Mouse (Mus musculus): ENCODE measurements around the gene Prkrip1.
A peak's percentile ranks its signal among the peaks of the same experiment; 100 is the strongest.
"Not testable (repeated sequence)": the region's sequence is repeated elsewhere in the genome, so short reads cannot be mapped to it uniquely, and the experiment has no call there.

Gene Prkrip1

GRCm38 (mm10) chr5:136211341-136212102, 12.8 kb upstream of the Prkrip1 start:
- not testable (repeated sequence) for DNase-seq (ENCODE audit: low spot score in 2 of 2)

DNA sequence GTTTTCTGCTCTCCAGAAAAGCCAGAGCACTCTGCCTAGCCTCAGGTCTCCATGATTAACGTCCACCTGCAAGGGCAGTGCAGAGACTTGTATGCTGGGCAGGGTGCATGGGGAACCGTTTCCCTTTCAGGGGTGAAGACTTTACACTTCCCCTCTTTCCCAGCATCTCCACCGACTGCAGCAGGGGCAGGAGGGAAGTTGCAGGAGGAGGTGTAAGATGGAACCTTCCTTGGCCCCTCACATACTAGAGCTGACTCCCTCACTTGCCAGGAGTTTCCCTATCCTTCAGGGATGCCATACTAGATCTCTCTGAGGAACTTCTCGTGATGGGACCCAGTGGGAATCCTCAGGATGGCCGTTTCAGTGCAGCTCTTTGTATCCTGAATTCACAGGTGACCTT, 11.8 kb upstream of the Prkrip1 start:
- no peak for DNase-seq (ENCODE audit: low spot score in 2 of 2)

- DNase-seq (ENCODE audit: low spot score in 2 of 2): peak; percentile 64 to 69
Measured at GRCm38 (mm10) chr5:136201832-136202231, 3.1 kb upstream of the Prkrip1 start.

GRCm38 (mm10) chr5:136199526-136199925, 763 bp upstream of the Prkrip1 start:
- DNase-seq (ENCODE audit: low spot score in 2 of 2): peak in 1 of 2 experiments; percentile 12

GRCm38 (mm10) chr5:136191870-136192269, 6.9 kb downstream of the Prkrip1 start:
- DNase-seq (ENCODE audit: low spot score in 2 of 2): no peak

- DNase-seq (ENCODE audit: low spot score in 2 of 2): peak in 1 of 2 experiments; percentile 42
Measured at GRCm38 (mm10) chr5:136186723-136187122, 12.0 kb downstream of the Prkrip1 start.

DNA sequence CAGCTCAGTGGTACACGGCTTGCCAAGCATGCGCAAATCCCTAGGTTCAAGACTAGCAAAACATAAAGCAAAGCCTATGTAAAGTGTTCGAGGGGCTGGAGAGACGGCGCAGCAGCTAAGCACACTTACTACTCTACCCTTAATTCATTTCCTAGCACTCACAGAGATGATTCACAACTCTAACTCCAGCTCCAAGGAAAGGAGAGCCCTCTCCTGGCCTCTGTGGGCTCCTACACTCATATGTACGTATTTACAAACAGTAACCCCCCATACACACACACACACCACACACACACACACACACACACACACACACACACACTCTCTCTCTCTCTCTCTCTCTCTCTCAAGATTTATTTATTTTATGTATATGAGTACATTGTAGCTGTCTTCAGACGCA, 15.0 kb downstream of the Prkrip1 start:
- no peak for DNase-seq (ENCODE audit: low spot score in 2 of 2)

DNA sequence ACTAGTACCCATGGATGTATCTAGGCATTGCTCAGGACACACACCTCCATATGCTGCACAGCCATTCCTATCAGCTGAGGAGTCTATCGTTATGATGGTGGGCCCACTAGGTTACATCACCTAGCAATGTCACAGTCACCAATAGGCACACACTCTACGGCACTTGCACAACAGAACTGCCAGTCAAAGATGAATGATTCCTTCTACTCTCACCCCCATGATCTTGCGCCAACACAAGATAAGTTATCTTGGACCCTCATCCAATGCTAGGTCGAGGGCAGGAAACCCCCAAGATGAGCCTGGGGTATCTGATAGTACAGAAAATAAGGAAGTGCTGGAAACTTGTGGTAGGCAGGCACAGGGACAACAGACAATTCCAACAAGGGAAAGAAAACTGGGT, 15.9 kb downstream of the Prkrip1 start:
- no peak for DNase-seq (ENCODE audit: low spot score in 2 of 2)

DNA sequence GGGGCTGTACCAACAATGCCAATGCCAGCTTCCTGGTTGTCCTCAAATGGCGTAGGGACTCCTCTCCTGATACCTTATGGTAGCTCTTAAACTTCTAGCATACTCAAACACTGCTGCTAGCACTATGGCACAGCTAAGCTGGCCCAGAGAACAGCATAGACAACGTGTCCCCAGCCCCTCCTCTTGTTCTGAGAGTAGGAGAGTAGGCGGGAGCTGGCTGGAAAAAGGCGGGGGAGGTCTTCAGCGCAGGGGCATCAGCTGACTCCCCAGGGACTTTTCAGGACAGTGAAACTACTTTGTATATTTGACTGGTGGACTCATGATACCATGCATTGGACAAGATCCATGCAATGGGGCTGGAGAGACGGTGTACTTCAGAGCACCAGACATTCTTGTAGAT, 16.7 kb downstream of the Prkrip1 start:
- DNase-seq (ENCODE audit: low spot score in 2 of 2): no peak

DNA sequence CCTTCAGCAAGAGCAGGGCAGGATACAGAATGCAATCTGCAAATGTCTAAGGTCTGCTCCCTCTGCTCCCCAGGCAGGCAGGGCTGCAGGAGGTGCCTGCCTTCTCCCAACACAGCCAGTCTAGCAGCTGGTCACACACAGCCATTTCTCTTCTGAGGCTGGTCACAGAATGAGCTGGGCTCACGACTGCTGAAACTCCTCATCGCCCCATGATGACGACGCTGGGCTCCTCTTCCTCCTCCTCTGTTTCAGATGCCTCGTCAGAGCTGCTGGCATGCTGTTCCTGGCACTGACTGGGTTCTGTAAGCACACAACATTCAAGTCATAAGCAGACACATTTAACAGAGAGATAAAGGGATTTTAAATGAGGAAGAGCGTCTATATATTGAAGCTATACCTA, 17.6 kb downstream of the Prkrip1 start:
- DNase-seq (ENCODE audit: low spot score in 2 of 2): no peak

GRCm38 (mm10) chr5:136179594-136179993, 19.2 kb downstream of the Prkrip1 start:
- DNase-seq (ENCODE audit: low spot score in 2 of 2): no peak

GRCm38 (mm10) chr5:136173606-136174463, 24.9 kb downstream of the Prkrip1 start:
- no peak for DNase-seq (ENCODE audit: low spot score in 2 of 2)

- DNase-seq (ENCODE audit: low spot score in 2 of 2): no peak
Measured at GRCm38 (mm10) chr5:136172939-136173338, 25.8 kb downstream of the Prkrip1 start.

DNA sequence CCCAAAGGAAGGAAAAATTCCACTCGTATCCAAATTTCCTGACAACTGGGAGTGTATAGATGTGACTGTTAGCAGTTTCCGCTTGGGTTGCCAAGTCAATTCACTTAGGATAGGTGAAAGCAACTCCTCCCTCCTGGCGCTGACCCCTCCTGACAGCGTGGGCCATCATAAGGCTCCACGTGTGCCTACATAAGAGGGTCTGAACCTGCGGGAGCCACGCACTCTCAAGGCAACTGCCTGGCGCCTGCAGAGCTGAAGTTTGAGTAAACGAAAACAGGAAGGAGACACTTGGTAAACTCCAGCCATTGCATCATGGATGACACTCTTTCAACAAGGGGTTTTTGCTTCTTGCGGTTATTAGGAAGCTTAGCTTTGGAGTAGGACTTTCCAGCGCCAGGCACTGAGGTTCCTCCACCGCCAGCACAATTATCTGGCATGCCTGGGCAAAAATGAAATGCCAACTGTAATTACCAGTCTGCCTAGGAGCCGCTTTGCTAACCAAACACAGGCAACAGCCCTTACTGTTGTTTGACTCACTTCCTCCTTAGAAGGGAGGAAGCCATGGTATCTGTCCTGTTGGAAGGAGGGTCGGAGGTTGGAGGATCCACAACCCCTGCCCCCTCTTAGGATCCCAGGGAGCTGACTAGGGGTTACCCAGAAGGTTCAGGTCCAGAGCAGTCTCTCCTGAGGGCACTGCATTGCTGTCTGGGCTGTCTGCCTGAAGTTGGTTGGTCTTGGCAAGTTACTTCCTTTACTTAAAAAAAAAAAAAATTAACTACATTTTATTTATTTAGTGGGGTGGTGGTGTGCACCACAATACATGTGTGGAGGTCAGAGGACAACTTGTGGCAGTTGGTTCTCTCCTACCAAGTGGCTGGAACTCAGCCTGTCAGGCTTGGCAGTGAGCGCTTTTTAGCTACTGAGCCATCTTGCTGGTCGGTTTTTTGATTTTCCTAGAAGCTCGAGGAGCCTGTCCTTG, 27.1 kb downstream of the Prkrip1 start:
- no peak for DNase-seq (ENCODE audit: low spot score in 2 of 2)

- peak; percentile 80 to 84 for DNase-seq (ENCODE audit: low spot score in 2 of 2)
Measured at GRCm38 (mm10) chr5:136170512-136171362, 28.0 kb downstream of the Prkrip1 start, which contains the start of gene Orai2. Gene Orai2 (minus strand): TSS chr5:136170713.

GRCm38 (mm10) chr5:136169626-136170511, 28.9 kb downstream of the Prkrip1 start:
- no peak for DNase-seq (ENCODE audit: low spot score in 2 of 2)

- no peak for DNase-seq (ENCODE audit: low spot score in 2 of 2)
Measured at GRCm38 (mm10) chr5:136168071-136168470, 30.7 kb downstream of the Prkrip1 start.

GRCm38 (mm10) chr5:136167296-136167695, 31.5 kb downstream of the Prkrip1 start:
- no peak for DNase-seq (ENCODE audit: low spot score in 2 of 2)

GRCm38 (mm10) chr5:136165246-136165645, 33.5 kb downstream of the Prkrip1 start:
- DNase-seq (ENCODE audit: low spot score in 2 of 2): no peak

Measured in heart, adult 9 months (tissue).